Mouse (Mus musculus) E14TG2a.4 (cell line): ENCODE data around the gene Pltp.

Source experiments
- CTCF ChIP-seq: conservative IDR thresholded peaks from 2 replicates; pipeline ENCODE4 v1.5.1; 2014; ENCODE audit warnings: low read length
- NANOG ChIP-seq: IDR thresholded peaks from 2 replicates; pipeline ENCODE4 v1.6.1; 2014; ENCODE audit warnings: borderline replicate concordance, low read length, mixed read lengths
- POU5F1 ChIP-seq: IDR thresholded peaks from 2 replicates; pipeline ENCODE4 v1.6.1; 2014; ENCODE audit warnings: low read length, borderline replicate concordance

DNA sequence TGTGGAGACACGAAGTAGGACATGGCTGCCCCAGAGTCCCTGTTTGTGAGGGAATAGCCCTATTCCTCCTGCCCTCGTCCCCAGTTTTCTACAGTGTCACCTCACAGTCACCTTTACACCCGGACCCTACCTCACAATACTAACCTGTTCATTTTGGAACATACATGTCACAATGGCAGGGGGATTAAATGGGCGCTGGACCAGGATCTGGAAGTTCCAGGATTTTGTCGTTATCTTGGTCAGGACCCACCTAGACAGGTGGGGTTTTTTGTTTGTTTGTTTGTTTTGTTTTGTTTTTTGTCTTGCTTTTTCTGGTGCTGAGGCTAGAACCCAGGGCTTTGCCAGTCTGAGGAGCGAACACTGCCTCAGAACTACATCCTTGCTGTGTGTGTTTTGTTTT is 29.1 kb downstream of the Pltp start, which contains the start of gene Spata25:
- TF ChIP-seq CTCF (no peak), NANOG (no peak), POU5F1 (no peak)
